Mouse (Mus musculus) spleen, postnatal 36 days (tissue): ENCODE measurements around the gene Parva.

ENCODE experiments used
- DNase-seq, 2 experiments: peaks; one replicate each; pipeline ENCODE4 v3.0.0; 2022; ENCODE audit warnings: low spot score in 2 of 2, mixed read lengths in 1 of 2

Gene Parva

DNA sequence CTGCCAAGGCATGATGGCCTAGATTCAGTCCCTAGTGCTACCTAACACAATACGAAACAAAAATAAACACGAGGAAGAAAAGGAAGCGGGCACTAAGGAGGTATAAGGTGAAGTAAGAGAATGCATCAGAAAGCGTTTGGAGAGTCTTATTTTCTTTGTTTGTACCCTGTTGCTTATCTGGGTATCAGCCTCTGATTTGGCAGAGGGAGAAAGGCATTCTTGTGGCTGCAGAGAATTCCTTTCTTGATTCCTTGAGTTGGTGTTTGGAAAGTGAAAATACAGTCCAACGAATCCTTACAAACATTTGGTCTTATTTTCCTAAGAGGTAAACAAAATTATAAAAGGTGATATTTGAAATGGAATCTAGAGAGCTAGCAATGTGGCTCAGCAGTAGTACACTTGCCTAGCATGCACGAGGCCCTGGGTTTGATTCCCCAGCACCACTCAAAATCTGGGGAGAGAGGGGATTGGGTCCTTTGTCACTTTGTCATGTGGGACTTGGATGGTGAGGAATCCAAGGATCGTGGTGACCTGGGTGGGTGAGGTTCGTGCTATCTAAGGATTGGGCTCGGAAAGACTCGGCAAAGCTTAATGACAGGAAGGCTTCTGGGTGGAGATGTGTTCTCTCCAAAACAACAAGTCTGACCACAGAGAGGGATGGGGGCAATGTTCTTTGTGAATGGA, 44.9 kb downstream of the Parva start:
- DNase-seq = no peak

DNA sequence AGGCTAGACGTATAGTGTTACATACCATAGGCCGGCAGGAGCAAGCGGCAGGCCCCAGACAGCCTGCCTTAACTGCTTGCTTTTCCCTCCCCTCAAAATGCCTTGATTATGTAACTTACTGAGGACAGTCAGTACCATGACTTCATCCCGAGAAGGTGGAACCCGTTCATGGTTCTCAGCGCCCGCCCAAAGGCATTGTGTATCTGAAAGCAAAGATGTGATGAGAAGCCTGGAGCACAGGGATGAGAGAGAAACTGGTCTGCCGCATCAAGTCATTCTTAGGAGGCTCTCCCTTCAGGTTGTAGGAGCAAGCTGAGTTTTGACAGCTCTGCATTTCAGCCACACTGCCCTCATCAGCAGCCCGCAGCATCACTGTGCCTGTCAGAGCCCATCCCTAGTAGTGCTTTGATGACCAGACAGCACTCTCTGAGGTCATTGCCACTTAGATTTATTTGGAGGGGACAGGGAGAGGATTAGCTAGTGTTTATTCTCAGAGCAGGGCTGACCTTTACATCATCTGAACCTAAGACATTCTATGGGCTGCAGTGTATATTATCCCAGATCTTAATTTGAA, 45.5 kb downstream of the Parva start:
- no peak for DNase-seq

DNA sequence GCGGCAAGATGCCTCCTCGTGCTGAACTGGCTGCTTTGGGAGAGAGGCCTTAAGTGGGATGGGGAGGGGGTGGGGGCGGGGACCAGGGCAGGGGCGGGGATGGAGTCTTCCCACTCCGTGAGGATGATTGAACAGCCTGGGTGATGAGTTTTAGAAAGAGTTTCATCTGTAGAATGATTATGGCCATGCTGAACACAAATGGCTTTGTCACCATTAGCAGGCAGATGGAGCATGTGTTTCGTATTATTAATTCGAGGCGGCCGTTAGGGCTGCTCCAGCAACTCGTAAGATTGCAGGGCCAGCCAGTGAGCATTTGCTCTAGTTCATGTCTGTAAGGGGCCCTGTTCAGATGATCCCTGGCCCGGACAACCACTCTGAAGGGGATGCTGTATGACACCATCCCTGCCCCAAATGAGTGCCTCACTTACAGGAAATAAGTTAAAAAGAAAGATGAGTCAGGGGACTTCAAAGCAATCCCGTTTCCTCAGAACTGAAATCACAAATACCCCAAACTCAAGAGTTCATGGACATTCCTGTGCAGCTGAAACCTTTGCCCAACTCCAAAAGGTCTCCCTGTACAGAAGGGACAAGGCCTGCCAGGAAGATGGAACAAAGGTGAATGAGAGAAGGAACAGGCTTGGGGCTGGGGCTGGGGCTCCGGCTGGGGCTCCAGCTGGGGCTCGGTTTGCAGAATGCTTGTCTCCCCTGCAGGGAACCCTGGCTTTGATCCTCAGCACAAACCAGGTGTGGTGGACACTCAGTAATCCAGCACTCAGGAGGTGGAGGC, 46.5 kb downstream of the Parva start:
- DNase-seq = no peak

DNA sequence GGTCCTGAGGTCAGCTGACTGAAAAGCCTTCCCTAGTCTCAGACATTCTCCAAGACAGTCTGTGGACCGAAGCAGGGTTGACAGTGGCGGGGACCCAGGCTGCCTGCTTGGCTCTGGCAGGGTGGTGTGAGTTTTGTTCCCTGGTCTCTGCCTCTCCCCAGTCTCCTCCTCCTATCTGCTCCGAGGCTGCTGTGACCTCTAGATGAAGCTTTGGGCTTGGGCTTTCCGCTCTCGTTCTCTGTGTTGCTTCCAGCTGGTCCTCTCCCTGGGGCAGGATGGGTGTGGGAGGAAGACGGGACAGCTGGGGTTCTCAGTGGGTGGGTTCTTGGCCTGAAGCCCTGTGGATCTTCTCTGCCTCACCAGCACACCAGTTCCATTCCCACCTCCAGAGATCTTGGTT, 51.8 kb downstream of the Parva start:
- no peak for DNase-seq

DNA sequence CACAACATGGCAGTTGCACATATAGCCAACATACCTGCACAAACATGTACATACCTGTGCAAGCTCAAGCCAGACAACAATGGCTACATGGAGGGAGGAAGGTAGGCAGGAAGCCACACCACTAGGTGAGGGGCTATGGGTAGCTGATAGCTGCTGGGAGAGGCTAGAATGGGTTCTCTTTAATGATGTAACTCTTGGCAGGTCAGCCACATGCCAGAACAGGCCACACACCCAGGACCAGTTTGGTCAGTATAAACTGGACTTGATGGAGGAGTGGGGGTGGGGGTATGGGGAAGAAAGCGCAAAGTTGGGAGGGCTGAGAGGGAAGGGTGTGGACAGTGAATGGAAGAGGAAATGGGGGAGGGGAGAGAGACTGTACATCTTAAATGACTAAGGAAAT, 53.7 kb downstream of the Parva start:
- no peak for DNase-seq

DNA sequence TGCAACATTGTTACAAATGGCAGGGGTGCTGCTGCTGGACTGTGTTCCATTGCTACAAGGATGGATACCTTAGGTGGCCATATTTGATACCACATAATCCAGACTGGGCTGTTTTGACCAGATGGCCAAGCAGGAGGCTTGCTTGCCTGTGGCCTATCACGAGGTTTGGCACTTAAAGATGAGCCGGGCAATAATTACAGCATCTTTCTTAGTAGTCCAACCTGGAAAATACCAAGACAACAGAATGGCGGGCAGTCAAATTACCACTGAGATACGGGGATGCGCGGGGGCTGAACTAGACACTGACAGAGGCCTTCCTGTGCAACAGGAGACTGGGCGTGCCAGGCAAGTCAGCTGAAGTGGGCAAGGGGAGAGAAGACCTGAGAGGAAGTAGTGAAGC, 55.3 kb downstream of the Parva start:
- DNase-seq = no peak

DNA sequence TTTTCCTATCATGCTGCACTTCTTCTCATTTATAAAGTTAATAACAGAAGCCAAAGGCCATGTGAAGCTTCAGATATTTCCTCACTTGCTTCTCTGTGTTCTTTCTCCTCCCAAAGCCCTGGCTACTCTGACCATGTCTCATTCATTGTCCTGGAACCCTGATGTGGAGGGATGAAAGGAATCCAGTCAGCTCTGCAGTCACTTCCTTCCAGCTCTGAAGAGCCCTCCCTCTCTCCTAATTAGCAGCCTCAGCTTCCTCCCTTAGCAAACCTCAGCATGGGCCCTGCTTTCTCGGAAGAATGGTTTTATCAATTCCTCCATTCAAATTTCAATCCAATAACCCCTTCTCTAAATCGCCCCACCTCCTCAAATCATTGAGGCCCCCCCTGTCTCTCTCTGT, 56.1 kb downstream of the Parva start:
- DNase-seq = no peak

DNA sequence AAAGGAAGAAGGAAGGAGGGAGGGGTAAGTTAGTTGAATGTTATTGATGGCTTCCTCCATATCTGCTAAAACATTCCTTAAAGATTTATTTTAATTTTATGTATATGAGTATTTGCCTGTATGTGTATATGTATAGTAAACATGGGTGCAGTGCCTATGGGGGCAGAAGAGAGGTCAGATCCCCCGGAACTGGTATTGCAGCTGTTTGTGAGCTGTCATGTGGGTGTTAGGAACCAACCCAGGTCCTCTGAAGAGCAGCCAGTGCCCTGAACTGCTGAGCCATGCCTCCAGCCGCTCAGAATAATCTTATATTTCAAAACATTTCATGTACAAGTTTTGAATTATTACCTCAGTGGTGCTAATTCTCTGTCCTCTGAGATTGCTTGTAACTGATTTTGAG, 63.5 kb downstream of the Parva start:
- no peak for DNase-seq

DNA sequence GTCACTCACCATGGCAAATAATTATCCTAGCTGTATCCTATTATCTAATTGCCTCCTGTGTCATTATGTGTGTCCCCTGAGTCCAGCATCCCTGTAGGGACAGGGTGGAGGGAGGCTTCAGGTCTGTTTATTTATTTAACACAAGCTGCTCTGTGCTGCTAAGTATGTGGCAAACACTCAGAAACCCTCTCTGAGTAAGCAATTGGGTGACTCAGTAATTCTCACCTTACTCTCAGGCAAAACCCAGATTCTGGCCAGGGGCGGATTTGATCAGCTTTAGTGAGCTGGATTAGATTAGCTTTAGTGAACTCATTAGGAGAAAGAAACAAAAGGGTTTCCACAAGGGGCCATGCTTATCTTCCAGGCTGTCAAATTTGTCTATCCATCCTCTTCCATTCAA, 64.4 kb downstream of the Parva start:
- no peak for DNase-seq

DNA sequence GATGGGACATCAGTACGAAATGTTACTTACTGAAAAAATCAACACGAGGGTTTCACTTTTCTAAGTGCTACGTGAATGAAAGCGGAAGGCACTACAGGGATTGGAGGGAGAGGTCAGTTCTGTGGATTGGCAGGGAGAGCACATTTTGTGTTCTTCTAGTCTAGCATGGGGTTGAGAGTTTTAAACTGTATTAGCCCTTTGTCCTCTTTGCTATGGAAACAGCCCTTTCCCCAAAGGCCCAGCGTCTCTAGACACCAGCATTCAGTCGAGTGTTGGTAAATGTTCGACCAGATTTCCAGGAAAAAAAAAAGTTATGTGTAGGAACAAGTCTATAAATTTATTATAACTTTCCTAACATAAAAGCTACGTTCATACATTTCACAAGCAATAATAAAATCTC, 68.6 kb downstream of the Parva start:
- no peak for DNase-seq

DNA sequence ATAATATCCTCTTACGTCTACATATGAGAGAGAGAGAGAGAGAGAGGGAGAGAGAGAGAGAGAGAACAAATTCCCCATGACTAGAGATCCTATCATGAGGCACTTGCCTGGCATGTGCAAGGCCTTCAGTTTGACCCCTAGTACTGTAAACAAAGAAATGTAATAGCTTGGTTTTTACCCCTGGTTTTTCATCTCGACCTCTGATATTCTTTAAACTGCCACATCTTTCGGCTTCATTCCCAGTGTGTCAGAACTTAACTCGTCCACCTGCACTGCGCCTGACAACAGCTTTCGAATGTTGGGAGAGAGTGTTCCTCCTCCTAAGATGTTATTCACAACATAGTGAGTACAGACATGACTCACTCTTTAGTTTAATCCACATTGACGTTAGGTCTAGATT, 69.6 kb downstream of the Parva start:
- no peak for DNase-seq

DNA sequence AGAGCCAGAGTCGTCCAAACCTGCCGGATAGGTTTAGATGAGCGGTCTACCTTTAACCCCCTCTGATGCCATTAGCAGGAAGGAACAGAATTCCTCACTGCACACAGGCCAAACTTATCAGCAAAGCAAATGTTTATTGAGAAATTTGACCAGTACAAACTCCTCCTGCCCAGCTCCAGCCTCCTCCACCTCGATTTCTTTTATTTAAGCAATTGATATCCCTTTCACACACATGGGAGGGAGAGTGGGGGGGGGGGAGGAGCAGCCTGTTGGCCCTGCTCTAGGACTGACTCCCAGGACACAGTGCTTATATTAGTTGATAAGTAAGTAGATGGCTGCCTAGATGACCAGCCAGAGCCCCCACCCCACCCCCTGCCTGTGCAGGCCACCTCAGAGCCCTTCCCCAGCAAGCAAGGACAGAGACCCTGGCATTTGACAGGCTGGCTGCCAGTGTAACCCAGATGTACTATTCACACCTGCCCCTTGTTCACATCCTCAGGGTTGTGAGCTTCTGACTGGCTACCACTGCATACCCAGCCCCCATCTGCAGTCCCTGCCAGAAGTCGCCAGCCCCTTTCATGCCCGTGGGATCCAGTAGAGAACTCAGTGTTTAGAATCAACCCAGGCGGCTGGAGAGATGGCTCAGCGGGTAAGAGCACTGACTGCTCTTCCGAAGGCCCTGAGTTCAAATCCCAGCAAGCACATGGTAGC, 71.4 kb downstream of the Parva start:
- no peak for DNase-seq

DNA sequence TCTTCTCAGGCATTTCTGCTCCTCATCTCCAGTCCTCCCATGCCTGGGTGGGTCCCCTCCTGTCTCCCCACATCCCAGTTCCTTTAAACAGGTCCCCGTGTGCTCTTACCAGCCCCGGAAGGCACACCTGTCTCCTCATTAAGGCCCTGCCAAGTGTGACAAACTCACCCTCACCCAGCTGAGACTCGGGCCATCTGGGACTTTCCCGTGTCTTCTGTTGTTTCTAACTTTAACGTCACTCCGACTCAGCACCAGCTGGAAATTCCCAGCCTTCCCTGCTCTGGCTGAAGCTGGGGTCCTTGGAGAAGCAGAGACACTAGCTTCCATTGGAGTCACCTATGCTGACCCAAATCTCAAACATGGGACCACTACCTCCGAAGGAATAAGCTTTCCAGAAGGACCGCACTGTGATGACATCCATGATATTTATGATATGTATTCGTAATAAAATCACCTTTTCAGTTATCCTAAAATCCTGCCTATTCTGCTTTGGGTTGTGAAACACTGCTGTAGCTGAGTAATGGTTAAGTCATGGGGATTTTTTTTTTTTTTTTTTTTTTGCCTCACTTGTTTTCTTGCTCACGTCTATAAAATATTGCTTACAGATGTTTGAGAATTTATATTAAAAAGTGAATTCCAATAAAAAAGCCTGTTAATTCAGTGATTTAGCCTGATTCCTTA, 72.3 kb downstream of the Parva start:
- DNase-seq = peak; percentile 1 to 3

DNA sequence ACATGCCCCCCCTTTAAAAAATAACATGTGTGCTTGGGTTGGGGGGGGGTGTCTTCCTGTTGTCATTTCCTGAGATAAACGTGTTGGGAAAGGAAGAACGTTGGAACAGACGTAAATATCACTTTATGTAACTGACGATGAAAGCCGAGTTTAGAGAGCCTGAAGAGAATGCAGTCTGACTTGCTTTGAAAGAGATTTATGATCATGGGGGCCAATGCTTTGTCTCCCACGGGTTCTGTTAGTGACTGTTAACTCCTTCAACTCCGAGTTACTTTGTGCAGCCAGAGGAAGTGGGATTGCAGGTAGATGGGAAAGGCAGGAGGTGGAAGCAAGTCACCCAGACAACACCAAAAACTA, 72.8 kb downstream of the Parva start:
- no peak for DNase-seq

DNA sequence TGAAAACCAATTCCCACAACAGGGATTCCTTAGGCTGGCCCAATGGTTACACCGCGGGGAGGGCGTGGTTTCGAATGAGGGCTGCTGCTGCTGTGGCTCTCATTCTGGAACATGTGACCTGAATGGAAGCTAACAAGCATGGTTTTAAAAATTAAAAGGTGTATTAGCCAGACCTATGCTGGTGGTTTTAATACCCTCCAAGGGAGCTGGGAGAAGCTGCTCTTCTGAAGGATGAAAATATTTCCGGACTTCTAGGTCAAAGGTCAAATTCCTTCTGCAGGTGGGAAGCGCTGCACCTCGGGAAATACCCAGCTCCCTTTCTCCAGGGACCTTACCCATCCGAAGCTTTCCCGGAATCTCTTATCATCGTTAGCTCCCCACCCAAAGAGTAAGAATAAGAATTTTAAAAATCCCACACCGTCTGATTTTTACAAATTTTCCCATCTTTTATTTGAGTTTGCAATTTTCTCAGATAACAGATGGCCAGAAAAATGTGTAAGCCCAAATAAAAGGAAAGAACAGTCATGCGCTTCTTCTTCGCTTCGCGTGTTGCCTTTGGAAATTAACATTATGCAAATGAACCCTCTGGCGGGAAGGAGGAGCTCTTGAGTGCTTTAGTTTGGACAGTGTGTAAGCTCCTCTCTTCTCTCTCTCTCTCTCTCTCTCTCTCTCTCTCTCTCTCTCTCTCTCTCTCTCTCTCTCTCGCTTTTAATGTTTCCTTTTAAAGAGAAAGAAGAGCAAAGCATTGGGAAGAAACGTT, 74.9 kb downstream of the Parva start:
- no peak for DNase-seq

DNA sequence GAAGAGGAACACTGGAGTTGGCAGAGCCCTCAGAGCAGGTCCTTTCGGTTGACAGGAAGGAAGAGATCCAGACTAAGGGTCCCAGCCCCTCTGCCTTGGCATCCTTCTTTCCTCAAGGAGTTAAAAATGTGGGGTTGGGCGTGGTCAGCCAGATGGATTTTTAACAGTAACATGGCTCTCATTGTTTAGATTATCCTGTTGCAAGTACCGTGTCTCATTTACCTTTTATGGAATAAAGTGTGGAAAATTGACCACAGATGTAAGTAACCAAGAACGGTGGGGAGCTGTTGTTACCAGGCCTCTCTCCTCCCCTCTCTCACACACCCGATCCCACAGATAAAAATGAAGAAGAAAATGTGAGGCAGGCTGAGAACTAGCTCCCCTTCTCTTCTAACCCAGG, 75.5 kb downstream of the Parva start:
- no peak for DNase-seq

DNA sequence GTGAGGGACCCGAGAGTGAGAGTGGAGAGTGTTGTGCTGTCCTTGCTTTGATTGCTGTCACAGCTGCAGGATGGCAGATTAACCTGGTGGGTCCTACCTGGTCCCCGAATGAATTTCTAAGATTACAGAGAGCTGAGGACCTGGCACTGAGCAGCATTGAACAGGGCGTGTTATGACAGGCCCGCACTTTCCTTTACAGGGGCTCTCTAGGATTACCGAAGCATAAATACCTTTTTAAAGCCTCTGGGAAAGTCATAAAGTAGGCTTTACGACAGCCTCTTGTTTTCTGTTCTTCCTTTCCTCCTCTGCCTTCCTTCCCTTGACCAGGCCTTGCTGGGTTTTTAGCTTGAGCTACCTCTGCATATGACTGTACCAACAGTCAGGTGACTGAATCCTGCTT, 76.1 kb downstream of the Parva start:
- DNase-seq = no peak

DNA sequence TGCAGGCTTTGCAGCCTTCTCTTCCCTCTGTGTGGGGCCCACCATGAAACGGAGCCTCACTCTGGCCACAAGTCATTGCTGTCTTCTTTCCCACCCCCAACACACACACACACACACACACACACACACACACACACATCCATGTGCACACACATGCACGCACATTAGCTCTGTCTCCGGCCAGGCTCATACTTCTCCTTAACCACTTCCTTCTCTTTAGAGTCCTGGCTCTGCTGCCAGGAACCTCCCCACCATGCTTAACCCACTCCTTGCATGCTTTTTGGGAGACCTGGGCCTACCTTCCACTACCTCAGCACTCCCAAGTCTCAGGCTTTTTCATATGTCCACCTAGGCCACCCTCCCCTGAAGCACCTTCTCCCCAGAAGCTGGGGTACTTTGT, 76.6 kb downstream of the Parva start:
- DNase-seq = no peak

DNA sequence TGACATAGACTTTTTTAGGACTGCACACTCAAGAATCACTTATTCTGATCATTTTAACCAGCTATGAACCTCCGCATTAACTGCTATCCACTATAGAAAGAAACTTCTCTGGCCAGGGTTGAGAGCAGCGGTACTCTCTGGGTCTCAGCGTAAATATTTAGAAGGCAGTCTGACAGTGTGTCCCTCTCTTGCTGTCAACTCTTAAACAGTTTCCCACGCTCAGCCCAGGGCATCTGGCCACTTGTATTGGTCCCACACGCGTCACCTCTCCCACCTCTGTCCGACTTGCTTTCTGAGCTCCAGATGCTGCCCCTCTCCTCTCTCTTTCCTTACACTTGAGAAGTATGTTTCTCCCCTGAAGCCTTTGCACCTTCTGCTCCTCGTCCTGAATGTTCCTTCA, 81.8 kb downstream of the Parva start:
- no peak for DNase-seq

DNA sequence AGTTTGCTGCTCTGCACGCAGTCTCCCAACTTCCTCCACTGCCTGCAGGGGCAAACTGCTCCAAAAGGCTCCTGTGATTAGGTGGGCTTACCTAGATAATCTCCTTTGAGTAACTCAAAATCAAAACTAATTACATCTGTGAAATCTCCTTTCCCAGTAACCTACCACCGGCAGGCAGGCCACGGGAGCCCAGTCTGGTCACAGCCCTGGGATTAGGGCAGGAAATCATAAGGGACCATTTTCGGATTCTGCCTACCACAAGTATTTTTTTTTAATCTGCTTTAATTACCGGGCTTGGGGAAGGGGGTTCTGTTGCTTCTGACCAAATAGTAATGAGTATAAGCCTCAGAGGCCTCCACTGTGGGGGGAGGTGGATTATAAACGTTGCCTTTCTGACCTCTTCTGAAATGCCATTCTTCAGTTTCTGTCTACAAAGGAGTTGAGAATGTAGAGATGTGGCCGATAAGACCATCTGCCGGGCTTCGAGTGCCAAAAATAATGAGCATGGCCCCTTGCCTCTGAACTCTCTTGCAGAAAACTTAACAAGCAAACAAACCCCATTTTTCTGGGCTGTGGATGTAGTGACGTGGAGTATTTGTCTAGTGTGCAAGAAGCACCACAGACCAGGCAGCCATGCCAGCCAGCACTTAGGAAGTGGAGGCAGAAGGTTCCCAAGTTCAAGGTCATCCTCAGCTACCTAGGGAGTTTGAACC, 83.2 kb downstream of the Parva start:
- no peak for DNase-seq

DNA sequence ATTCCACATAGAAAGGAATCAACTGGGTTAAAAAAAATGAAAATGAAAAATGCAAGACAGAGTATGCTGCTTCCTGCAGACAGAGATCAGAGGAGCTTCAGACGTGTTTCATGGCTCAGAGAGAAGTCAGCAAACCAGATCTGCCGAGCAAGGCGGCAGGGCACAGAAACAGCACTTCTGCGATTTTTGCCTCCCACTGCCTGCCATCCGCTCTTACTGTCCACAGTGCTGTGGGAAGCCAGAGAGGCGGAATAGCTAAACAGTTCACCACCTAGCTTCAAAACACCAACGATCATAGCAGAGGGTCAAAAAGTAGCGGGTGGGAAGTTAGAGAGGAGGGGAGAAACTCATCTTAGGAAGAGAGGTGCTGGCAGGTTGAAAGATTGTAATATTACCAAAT, 84.0 kb downstream of the Parva start:
- no peak for DNase-seq
